Mouse (Mus musculus) kidney, postnatal 14 days (tissue): ENCODE data around the gene Tmtc1.
A peak's percentile ranks its signal among the peaks of the same experiment; 100 is the strongest.

Experiments used
- DNase-seq: peaks from one replicate; pipeline ENCODE4 v3.0.0; 2022; ENCODE audit warnings: mixed read lengths

The Tmtc1 gene

GRCm38 (mm10) chr6:148237453-148237852 is 206.7 kb downstream of the Tmtc1 start:
- no peak for DNase-seq

DNA sequence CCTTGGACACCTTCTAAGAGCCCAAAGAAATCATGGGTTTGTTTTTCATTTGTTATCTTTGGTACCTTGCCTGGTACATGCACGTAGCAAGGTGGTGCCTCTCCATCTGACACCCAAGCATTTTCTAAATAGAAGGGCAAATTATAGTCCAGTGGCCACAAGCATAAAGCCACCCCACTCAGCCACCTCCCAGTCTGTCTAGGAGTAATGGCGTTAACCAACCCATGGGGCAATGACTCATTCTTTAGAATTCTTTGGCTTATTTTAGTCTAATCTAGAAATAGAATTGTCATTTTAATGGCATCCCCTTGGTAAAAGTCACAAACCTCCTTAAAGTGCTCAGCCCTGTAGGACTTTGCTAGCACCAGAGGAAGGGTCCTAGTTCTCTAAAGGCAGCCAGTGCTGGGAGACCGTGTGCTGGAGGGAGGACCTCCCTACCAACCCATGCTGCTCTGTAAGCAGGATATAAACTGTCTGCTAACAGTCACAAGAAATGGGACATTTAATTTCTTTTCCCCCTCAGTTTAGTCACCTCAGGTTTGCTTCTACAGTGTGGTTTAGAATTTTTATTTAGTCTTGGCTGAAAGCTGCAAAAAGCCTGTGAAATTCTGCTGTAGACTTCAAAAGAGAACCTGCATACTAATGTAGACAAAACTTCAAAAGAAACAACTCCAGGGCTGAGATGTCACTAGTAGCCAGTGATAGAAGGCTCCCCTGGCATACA is 209.9 kb downstream of the Tmtc1 start:
- no peak for DNase-seq

GRCm38 (mm10) chr6:148227542-148227941 is 216.6 kb downstream of the Tmtc1 start:
- no peak for DNase-seq

GRCm38 (mm10) chr6:148222686-148223085 is 221.5 kb downstream of the Tmtc1 start:
- DNase-seq, result no peak

- no peak for DNase-seq
Observed at GRCm38 (mm10) chr6:148218235-148219076, 225.7 kb downstream of the Tmtc1 start.

DNA sequence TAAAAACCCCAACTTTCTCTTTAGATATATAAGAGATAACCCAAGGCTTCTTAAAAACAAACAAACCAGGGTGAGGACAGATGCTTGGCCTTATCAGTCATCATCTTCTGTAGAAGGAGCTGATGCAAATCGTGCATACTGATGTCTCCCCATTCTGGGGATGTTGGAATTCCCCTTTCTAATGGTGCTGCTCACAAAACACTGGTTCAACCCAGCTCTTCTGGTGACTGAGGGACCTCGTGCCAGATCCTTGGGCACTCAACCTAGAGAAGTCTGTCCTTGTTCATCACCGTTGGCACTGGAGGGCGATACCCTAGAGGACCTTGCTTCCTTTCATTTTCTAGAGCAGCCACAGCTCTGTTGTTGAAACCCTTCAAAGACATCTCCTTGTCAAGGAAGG is 227.4 kb downstream of the Tmtc1 start:
- DNase-seq, result no peak

GRCm38 (mm10) chr6:148214765-148215164 is 229.4 kb downstream of the Tmtc1 start:
- peak; percentile 58 for DNase-seq

GRCm38 (mm10) chr6:148211897-148212680 is 232.1 kb downstream of the Tmtc1 start, which contains the start of gene Ergic2:
Ergic2 (minus strand) TSS chr6:148212374.
- DNase-seq, result peak; percentile 99

DNA sequence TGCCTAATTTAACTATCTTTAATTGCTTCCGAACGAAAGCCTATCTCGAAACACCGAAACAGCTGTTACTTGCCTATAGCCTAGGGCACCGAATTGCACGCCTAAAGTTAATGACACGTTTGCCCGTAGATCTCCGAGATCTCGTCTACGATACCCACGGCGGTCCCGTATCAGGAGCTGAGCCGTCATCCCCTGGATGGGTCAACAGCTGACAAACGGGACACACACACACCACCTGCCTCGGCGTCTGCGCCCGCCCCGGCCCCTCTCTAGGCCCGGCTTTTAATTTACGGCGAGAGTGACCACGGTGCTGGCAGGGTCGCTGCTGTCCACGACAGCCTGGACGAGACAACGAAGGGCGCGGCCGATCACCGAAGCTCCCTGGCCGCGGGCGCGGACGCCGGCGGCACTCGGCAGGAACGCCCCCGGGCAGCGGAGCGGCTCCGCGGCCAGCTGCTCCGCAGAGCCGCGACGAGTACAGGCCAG is 232.8 kb downstream of the Tmtc1 start:
- no peak for DNase-seq

DNA sequence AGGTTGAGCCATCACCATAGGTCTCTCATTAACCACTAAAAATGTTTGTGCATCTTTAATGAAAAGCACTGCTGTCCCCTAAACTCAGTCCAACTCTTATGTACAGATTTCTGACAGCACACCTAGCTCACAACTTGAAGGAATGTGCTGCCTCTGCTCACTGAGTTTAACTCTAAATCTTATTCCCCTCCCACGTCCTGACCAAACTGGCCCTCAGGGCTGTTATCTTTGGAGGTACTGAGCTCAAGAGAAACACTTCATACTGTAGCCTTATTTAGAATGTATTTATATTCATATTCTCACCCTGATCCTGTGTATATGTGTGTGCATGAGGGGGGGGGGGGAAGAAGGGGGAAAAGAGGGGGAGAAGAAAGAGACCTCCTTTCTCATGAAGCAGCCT is 236.7 kb downstream of the Tmtc1 start:
- no peak for DNase-seq

DNA sequence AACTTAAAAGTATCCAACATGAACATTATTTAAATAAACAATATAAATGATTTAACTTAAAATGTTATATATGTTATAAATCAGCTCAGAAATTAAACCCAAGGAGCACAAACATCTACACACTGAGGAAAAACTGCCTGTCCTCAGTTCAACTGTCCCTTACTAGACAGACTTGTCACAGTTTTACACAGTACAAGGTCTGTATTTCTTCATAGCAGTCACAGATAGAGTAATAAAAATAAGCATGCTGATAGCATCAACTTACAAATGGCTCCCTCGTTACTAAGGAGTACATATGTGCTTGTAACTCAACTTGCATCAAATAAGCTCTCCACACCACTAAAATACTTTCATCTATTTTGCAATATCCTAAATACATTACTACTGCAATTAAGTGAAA is 239.1 kb downstream of the Tmtc1 start:
- no peak for DNase-seq

- DNase-seq, result no peak
Observed at GRCm38 (mm10) chr6:148199729-148200128, 244.5 kb downstream of the Tmtc1 start.

- DNase-seq, result no peak
Observed at GRCm38 (mm10) chr6:148199177-148199576, 245.0 kb downstream of the Tmtc1 start.

- DNase-seq, result peak; percentile 11
Observed at GRCm38 (mm10) chr6:148193972-148194701, 250.1 kb downstream of the Tmtc1 start.

DNA sequence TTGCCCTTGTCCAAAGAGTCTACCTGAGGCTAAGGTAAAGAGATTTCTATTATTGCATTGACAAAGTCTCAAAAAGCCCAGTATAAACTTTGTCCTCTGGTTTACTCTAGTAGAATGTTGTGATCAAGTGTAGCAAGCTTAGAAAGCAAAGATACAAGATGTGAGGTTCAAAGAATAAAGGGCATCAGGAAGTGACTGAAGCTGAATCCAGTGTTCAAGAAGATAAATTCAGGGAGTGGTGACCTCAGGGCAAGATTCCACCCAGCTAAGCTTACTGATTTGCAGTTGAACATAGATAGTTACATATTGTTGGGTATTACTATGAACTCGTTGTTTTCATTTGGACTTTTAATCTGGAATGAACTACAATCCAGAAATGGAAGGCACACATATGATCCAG is 258.5 kb downstream of the Tmtc1 start:
- no peak for DNase-seq
